Mouse (Mus musculus) midbrain, embryonic 12.5 days (tissue): ENCODE measurements at regions not wholly inside any gene's neighbourhood (a gene's known extent, or its start where the extent isn't known, plus 50 kb on each side); places are given as distances from the start of the nearest gene placed in this dataset.
"Not testable (repeated sequence)": the region's sequence is repeated elsewhere in the genome, so short reads cannot be mapped to it uniquely, and the experiment has no call there.

ENCODE experiments used
- ATAC-seq: fragments of 200-750 bp; cut with Nextera tagmentation; 2 replicates; pipeline ENCODE4 v1.8.0; 2017; ENCODE audit warnings: low read depth, moderate TSS enrichment, moderate library complexity; ENCODE audit not compliant: low FRiP score
- H3K27ac ChIP-seq: fragments of 300-500 bp; sonication (generic); replicated peaks from 2 replicates; pipeline ENCODE4 v1.5.1; 2016; ENCODE audit warnings: mild to moderate bottlenecking
- H3K27me3 ChIP-seq: fragments of 300-500 bp; sonication (generic); 2 replicates; pipeline ENCODE4 v1.6.1; 2016; ENCODE audit warnings: mild to moderate bottlenecking
- H3K36me3 ChIP-seq: fragments of 300-500 bp; sonication (generic); 2 replicates; pipeline ENCODE4 v1.6.1; 2016
- H3K4me1 ChIP-seq: fragments of 300-500 bp; sonication (generic); 2 replicates; pipeline ENCODE4 v1.6.1; 2016
- H3K4me2 ChIP-seq: fragments of 300-500 bp; sonication (generic); replicated peaks from 2 replicates; pipeline ENCODE4 v1.6.1; 2016; ENCODE audit warnings: mild to moderate bottlenecking, moderate library complexity
- H3K4me3 ChIP-seq: fragments of 300-500 bp; sonication (generic); 2 replicates; pipeline ENCODE4 v1.5.1; 2016; ENCODE audit warnings: mild to moderate bottlenecking
- H3K9ac ChIP-seq: fragments of 300-500 bp; sonication (generic); replicated peaks from 2 replicates; pipeline ENCODE4 v1.6.1; 2016; ENCODE audit warnings: mild to moderate bottlenecking, moderate library complexity
- H3K9me3 ChIP-seq: fragments of 300-500 bp; sonication (generic); 2 replicates; pipeline ENCODE4 v1.6.1; 2016; ENCODE audit warnings: mild to moderate bottlenecking
- WGBS: fragments of 180-500 bp; shearing (Covaris S2); methylation state at CpG from one replicate; pipeline ENCODE4 v1.1.7; 2016; 5-methylcytosine and 5-hydroxymethylcytosine counted together

DNA sequence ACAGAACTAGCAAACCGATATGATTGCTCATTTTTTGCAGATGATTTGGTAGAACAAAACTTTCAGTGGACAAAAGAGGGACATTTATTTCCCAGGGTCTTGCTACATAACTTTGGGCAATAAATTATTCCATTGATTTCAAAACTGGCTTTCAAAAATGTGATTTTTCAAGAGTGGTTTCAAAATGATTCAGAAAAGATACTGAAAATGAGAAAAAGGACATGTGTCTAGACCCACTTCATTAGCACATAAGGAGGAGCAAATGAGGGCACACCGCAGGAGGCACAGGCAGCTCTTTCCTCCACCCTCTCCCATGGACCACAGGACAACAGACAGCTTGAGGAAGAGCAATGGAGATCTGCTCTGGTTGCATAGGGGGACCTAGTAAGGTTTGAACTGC is 412.5 kb downstream of the Inhba start:
- no peak overlapping the region for H3K27ac ChIP-seq
- no peak overlapping the region for H3K4me2 ChIP-seq
- no peaks in the 10 kb centered on the region for H3K36me3 ChIP-seq
- no peaks in the 10 kb centered on the region for H3K9me3 ChIP-seq
- no peaks in the 10 kb centered on the region for H3K27me3 ChIP-seq
- H3K9ac ChIP-seq: no peak overlapping the region
- no peaks in the 10 kb centered on the region for H3K4me1 ChIP-seq
- no peak for ATAC-seq
- 81% methylated on average over 2 of the region's 2 CpGs for WGBS
- H3K4me3 ChIP-seq: no peak overlapping the region

- Histone ChIP-seq H3K9ac (no peak overlapping the region), H3K4me3 (no peak overlapping the region), H3K4me2 (no peak overlapping the region), H3K9me3 (no peaks in the 10 kb centered on the region), H3K36me3 (no peaks in the 10 kb centered on the region), H3K27me3 (no peaks in the 10 kb centered on the region), H3K27ac (no peak overlapping the region), H3K4me1 (no peaks in the 10 kb centered on the region)
- no peak for ATAC-seq
- WGBS: 90% methylated on average over 2 of the region's 2 CpGs
These were observed 423.8 kb downstream of the Inhba start for GRCm38 (mm10) chr13:16435436-16435835.

DNA sequence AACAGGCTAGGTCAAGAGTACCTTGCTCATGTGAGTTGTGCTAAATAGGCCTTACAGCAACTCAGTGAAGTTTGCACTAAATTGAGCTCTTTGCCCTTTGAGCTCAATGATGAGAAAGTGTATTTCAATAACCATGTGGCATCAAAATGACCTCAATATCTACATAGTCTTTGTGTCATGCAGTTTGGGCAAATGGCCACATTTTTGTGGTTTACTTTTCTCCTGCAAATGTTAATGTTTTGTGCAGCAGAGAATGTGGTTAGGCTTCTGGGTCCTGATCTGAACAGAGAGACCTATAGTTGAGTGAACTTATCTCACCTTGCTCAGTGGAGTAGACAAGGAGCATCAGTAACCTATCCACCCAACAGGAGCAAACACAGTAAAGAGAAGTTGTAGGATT is 441.6 kb downstream of the Inhba start:
- Histone ChIP-seq H3K9ac (no peak overlapping the region), H3K4me3 (no peak overlapping the region), H3K4me2 (no peak overlapping the region), H3K27ac (no peak overlapping the region), H3K9me3 (no peaks in the 10 kb centered on the region), H3K36me3 (no peaks in the 10 kb centered on the region), H3K4me1 (no peaks in the 10 kb centered on the region), H3K27me3 (no peaks in the 10 kb centered on the region)
- no peak for ATAC-seq

GRCm38 (mm10) chr13:16459743-16460142 is 448.1 kb downstream of the Inhba start:
- no peak overlapping the region for H3K27ac ChIP-seq
- H3K4me1 ChIP-seq: no peaks in the 10 kb centered on the region
- 67% methylated on average over 2 of the region's 2 CpGs for WGBS
- H3K4me2 ChIP-seq: no peak overlapping the region
- H3K4me3 ChIP-seq: no peak overlapping the region
- H3K9me3 ChIP-seq: no peaks in the 10 kb centered on the region
- H3K27me3 ChIP-seq: no peaks in the 10 kb centered on the region
- no peak overlapping the region for H3K9ac ChIP-seq
- no peaks in the 10 kb centered on the region for H3K36me3 ChIP-seq
- no peak for ATAC-seq

- H3K4me2 ChIP-seq: no peak overlapping the region
- no peak overlapping the region for H3K4me3 ChIP-seq
- H3K9ac ChIP-seq: no peak overlapping the region
- no peaks in the 10 kb centered on the region for H3K27me3 ChIP-seq
- no peaks in the 10 kb centered on the region for H3K9me3 ChIP-seq
- ATAC-seq: no peak
- WGBS: 93% methylated on average over 2 of the region's 2 CpGs
- H3K27ac ChIP-seq: no peak overlapping the region
- no peaks in the 10 kb centered on the region for H3K36me3 ChIP-seq
- H3K4me1 ChIP-seq: no peaks in the 10 kb centered on the region
These were observed 450.0 kb downstream of the Inhba start for GRCm38 (mm10) chr13:16461681-16462080.

DNA sequence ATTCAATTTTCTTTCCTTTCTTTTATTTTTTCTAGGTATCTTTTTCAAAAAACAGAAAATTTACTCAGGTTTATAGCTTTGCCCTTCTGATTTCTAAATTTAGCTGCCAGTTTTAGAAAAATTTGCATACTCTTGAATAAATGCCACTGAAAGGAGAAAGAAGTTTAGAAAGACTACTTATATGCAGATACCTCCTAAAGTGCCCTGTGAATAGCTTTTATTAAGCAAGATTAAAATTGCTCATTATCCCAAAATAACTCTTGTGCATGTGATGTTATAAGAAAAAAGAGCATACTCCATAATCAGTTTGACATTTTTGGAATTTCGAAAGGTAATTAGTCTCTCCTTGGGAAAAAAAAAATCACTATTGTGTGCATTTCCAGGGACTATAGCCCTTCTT is 453.2 kb downstream of the Inhba start:
- H3K9me3 ChIP-seq: no peaks in the 10 kb centered on the region
- no peak for ATAC-seq
- 92% methylated on average over 1 of the region's 1 CpGs for WGBS

GRCm38 (mm10) chr13:16465317-16465716 is 453.7 kb downstream of the Inhba start:
- Histone ChIP-seq H3K4me1 (no peaks in the 10 kb centered on the region), H3K9me3 (no peaks in the 10 kb centered on the region), H3K4me2 (no peak overlapping the region), H3K4me3 (no peak overlapping the region), H3K27ac (no peak overlapping the region), H3K9ac (no peak overlapping the region), H3K27me3 (no peaks in the 10 kb centered on the region), H3K36me3 (no peaks in the 10 kb centered on the region)
- ATAC-seq: no peak
- 69% methylated on average over 1 of the region's 1 CpGs for WGBS

More for the DNA sequence above, 453.2 kb downstream of the Inhba start:
- Histone ChIP-seq H3K4me3 (no peak overlapping the region), H3K27me3 (no peaks in the 10 kb centered on the region), H3K36me3 (no peaks in the 10 kb centered on the region), H3K9ac (no peak overlapping the region), H3K27ac (no peak overlapping the region), H3K4me2 (no peak overlapping the region), H3K4me1 (no peaks in the 10 kb centered on the region)

- ATAC-seq: no peak
- Histone ChIP-seq H3K27me3 (no peaks in the 10 kb centered on the region), H3K9ac (no peak overlapping the region), H3K27ac (no peak overlapping the region), H3K36me3 (no peaks in the 10 kb centered on the region), H3K9me3 (no peaks in the 10 kb centered on the region), H3K4me3 (no peak overlapping the region), H3K4me1 (no peaks in the 10 kb centered on the region), H3K4me2 (no peak overlapping the region)
- 97% methylated on average over 1 of the region's 1 CpGs for WGBS
These were observed 454.2 kb downstream of the Inhba start for GRCm38 (mm10) chr13:16465812-16466211.

DNA sequence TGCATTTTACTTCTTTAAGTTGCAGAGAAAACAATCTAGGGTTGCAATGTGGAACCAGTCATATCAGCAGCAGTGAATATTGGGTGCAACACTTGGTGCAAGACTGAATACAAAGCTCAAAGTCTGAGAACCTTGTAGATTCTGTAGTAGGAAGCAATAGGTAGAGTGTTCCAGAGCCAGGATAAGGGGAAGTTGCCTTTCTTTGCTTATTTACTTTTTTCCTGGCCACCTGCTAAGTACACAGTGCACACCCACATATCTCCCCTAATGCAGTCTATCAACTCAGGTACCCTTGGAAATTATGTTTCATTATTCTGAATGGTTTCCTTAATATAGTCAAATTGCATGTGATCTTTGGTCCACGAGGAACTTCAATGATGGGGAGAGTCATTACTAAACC is 464.9 kb downstream of the Inhba start:
- H3K27me3 ChIP-seq: no peaks in the 10 kb centered on the region
- no peaks in the 10 kb centered on the region for H3K36me3 ChIP-seq
- H3K4me3 ChIP-seq: no peak overlapping the region
- H3K4me1 ChIP-seq: no peaks in the 10 kb centered on the region
- WGBS: 74% methylated on average over 1 of the region's 1 CpGs
- no peak for ATAC-seq
- H3K9ac ChIP-seq: no peak overlapping the region
- no peak overlapping the region for H3K27ac ChIP-seq
- no peak overlapping the region for H3K4me2 ChIP-seq
- H3K9me3 ChIP-seq: no peaks in the 10 kb centered on the region

- H3K4me2 ChIP-seq: no peak overlapping the region
- H3K9ac ChIP-seq: no peak overlapping the region
- no peaks in the 10 kb centered on the region for H3K4me1 ChIP-seq
- ATAC-seq: no peak
- no peaks in the 10 kb centered on the region for H3K9me3 ChIP-seq
- H3K4me3 ChIP-seq: no peak overlapping the region
- H3K27me3 ChIP-seq: no peaks in the 10 kb centered on the region
- no peaks in the 10 kb centered on the region for H3K36me3 ChIP-seq
- H3K27ac ChIP-seq: no peak overlapping the region
These were observed 475.6 kb downstream of the Inhba start for GRCm38 (mm10) chr13:16487292-16487691.

- WGBS: 60% methylated on average over 6 of the region's 6 CpGs
- not testable (repeated sequence) for H3K4me1 ChIP-seq, H3K27me3 ChIP-seq, H3K9ac ChIP-seq, H3K9me3 ChIP-seq, H3K36me3 ChIP-seq, H3K27ac ChIP-seq, ATAC-seq, H3K4me2 ChIP-seq, H3K4me3 ChIP-seq
These were observed 479.0 kb downstream of the Inhba start for GRCm38 (mm10) chr13:16490680-16491079.

- ATAC-seq: no peak
- H3K27me3 ChIP-seq: no peaks in the 10 kb centered on the region
- H3K4me2 ChIP-seq: no peak overlapping the region
- no peak overlapping the region for H3K9ac ChIP-seq
- no peaks in the 10 kb centered on the region for H3K9me3 ChIP-seq
- no peaks in the 10 kb centered on the region for H3K4me1 ChIP-seq
- WGBS: 43% methylated on average over 1 of the region's 1 CpGs
- no peak overlapping the region for H3K27ac ChIP-seq
- no peak overlapping the region for H3K4me3 ChIP-seq
- H3K36me3 ChIP-seq: no peaks in the 10 kb centered on the region
These were observed 486.4 kb downstream of the Inhba start for GRCm38 (mm10) chr13:16498052-16498451.

DNA sequence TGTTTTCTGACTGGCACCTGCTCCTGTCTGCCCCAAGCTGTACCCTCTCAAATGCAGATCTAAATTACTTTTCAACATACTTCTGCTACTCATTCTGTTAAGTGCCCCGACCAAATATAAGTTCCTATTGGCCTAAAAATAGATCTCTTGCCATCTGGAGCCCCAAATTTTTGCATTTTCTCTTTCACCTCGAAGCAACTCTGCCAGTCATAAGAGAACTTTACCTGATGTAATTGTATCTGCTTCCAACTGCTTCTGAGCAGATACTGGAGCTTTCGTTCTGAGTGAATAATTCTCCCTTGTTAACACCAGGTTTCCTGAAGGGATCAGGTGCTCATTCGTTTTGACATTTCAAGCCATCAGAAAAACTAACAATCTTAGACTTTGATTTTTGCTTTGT is 501.2 kb downstream of the Inhba start:
- H3K4me3 ChIP-seq: no peak overlapping the region
- ATAC-seq: no peak
- H3K4me2 ChIP-seq: no peak overlapping the region
- H3K27ac ChIP-seq: no peak overlapping the region
- H3K36me3 ChIP-seq: no peaks in the 10 kb centered on the region
- no peaks in the 10 kb centered on the region for H3K4me1 ChIP-seq
- no peaks in the 10 kb centered on the region for H3K9me3 ChIP-seq
- WGBS: 72% methylated on average over 4 of the region's 4 CpGs
- H3K9ac ChIP-seq: no peak overlapping the region
- no peaks in the 10 kb centered on the region for H3K27me3 ChIP-seq
